Mouse (Mus musculus) intestine, postnatal 0 days (tissue): Measurements from ENCODE around the gene Gpld1. TPM values are rescaled to one million over a fixed set of nuclear protein-coding genes. Genes with fewer than 3 reads are reported as not detected.
"Not testable (repeated sequence)": the region's sequence is repeated elsewhere in the genome, so short reads cannot be mapped to it uniquely, and the experiment has no call there.

ENCODE experiments used
- ATAC-seq: fragments of 200-750 bp; cut with Nextera tagmentation; 2 replicates; pipeline ENCODE4 v1.8.0; 2017; ENCODE audit warnings: mild to moderate bottlenecking, moderate TSS enrichment, moderate library complexity
- H3K27ac ChIP-seq: fragments of 300-500 bp; sonication (generic); 2 replicates; pipeline ENCODE4 v1.5.1; 2014; ENCODE audit warnings: mild to moderate bottlenecking, low read depth, low read length, moderate library complexity
- H3K27me3 ChIP-seq: fragments of 300-500 bp; sonication (generic); replicated peaks from 2 replicates; pipeline ENCODE4 v1.6.1; 2014; ENCODE audit warnings: low read length, mixed read lengths; ENCODE audit not compliant: control insufficient read depth, insufficient read depth
- H3K36me3 ChIP-seq: fragments of 300-500 bp; sonication (generic); 2 replicates; pipeline ENCODE4 v1.6.1; 2014; ENCODE audit warnings: mild to moderate bottlenecking, moderate library complexity; ENCODE audit not compliant: control insufficient read depth, insufficient read depth
- H3K4me1 ChIP-seq: fragments of 300-500 bp; sonication (generic); replicated peaks from 2 replicates; pipeline ENCODE4 v1.6.1; 2014; ENCODE audit warnings: antibody characterized with exemption, low read length, mixed read lengths; ENCODE audit not compliant: control insufficient read depth, insufficient read depth
- H3K4me2 ChIP-seq: fragments of 300-500 bp; sonication (generic); replicated peaks from 2 replicates; pipeline ENCODE4 v1.6.1; 2014; ENCODE audit warnings: low read depth, mild to moderate bottlenecking, moderate library complexity
- H3K4me3 ChIP-seq: fragments of 300-500 bp; sonication (generic); 2 replicates; pipeline ENCODE4 v1.5.1; 2014; ENCODE audit warnings: low read depth, low read length
- H3K9ac ChIP-seq: fragments of 300-500 bp; sonication (generic); 2 replicates; pipeline ENCODE4 v1.6.1; 2014; ENCODE audit warnings: mild to moderate bottlenecking, low read depth, low read length
- H3K9me3 ChIP-seq: fragments of 300-500 bp; sonication (generic); 2 replicates; pipeline ENCODE4 v1.6.1; 2016; ENCODE audit warnings: mixed run types; ENCODE audit not compliant: control insufficient read depth
- CTCF ChIP-seq: sonication (generic); IDR thresholded peaks from 2 replicates; pipeline ENCODE4 v1.5.1; 2016; ENCODE audit warnings: low read depth, mild to moderate bottlenecking, control low read depth, antibody characterized with exemption, moderate library complexity
- WGBS: fragments of 180-500 bp; shearing (Covaris S2); extraction: QIAGEN DNeasy Blood & Tissue Kit; methylation state at CpG from one replicate; pipeline ENCODE4 v1.1.7; 2014; 5-methylcytosine and 5-hydroxymethylcytosine counted together
- polyA plus RNA-seq: library from polyadenylated mRNA; unstranded; fragments of >200 nt; fragmentation: Nextera tagmentation; extraction: Ambion mirVana; gene quantifications from 2 replicates; pipeline ENCODE4 v1.2.1, GENCODE M21; 2015

The Gpld1 gene
- polyA plus RNA-seq, 1 experiment from 2014 or later: 0.65 TPM

GRCm38 (mm10) chr13:24965846-24966201 lies 22.9 kb downstream of the Gpld1 start:
- Histone ChIP-seq H3K27me3 (no peaks in the 10 kb centered on the region), H3K36me3 (no peaks in the 10 kb centered on the region), H3K4me1 (no peaks in the 10 kb centered on the region), H3K4me3 (peak overlapping the region; percentile 35), H3K9me3 (no peaks in the 10 kb centered on the region), H3K27ac (no peak overlapping the region), H3K4me2 (peak overlapping the region; percentile 62), H3K9ac (no peak overlapping the region; the same call in 1 of the 2 replicates)
- ATAC-seq: no peak
- no peak for TF ChIP-seq CTCF
- 23% methylated on average over 5 of the region's 5 CpGs for whole genome bisulfite sequencing

DNA sequence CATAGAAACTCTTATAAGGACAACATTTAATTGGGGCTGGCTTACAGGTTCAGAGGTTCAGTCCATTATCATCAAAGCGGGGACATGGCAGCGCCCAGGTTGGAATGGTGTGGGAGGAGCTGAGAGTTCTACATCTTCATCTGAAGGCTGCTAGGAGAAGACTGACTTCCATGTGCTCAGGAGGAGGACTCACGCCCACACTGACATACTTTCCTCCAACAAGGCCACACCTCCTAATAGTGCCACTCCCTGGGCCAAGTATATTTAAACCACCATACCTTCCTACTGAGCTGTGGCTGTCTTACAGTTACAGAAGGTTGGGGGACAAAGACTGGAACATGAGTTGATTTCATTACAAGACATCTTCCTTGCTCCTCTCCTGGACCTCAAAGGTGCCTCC lies 28.8 kb downstream of the Gpld1 start:
- not testable (repeated sequence) for H3K27ac ChIP-seq, ATAC-seq, H3K4me3 ChIP-seq, H3K27me3 ChIP-seq, H3K9ac ChIP-seq, H3K9me3 ChIP-seq, H3K4me2 ChIP-seq, H3K4me1 ChIP-seq, H3K36me3 ChIP-seq
- 61% methylated on average over 3 of the region's 3 CpGs for WGBS

- Histone ChIP-seq H3K27ac (no peak overlapping the region), H3K4me2 (no peak overlapping the region), H3K9me3 (no peaks in the 10 kb centered on the region), H3K36me3 (no peaks in the 10 kb centered on the region; the same call in 1 of the 2 replicates), H3K9ac (no peak overlapping the region), H3K27me3 (no peaks in the 10 kb centered on the region), H3K4me3 (no peak overlapping the region), H3K4me1 (no peaks in the 10 kb centered on the region; the same call in 1 of the 2 replicates)
- no peak for TF ChIP-seq CTCF
- 80% methylated on average over 4 of the region's 4 CpGs for WGBS
- no peak for ATAC-seq
These were observed 33.4 kb downstream of the Gpld1 start for GRCm38 (mm10) chr13:24976384-24976783.

DNA sequence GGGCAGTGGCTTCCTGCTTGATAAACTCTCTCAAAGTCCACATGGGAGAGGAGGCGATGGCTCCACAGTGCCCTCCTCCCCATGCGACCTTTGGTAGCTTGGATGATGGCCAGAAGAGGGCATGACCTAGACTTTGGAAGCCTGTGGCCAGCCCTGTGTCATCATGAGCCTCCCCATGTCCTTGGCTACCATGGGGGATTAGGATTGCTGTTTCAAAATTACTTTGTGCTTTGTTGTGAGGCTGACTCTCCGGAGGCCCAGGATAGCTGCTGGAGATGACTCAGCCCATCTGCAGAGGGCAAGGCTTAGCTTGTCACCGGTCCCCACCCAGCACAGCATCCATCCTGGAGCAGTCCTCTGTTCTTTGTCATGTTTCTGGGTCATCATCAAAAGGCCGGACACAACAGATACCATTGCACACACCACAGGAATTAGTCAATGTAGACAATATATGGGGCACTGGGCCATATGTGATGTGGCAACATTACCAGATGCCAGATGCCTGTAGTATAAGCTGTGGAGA lies 34.9 kb downstream of the Gpld1 start:
- no peak for TF ChIP-seq CTCF
- Histone ChIP-seq H3K27me3 (no peaks in the 10 kb centered on the region), H3K27ac (no peak overlapping the region), H3K36me3 (no peaks in the 10 kb centered on the region; the same call in 1 of the 2 replicates), H3K9me3 (no peaks in the 10 kb centered on the region), H3K4me3 (no peak overlapping the region), H3K4me2 (no peak overlapping the region), H3K9ac (no peak overlapping the region), H3K4me1 (no peaks in the 10 kb centered on the region; the same call in 1 of the 2 replicates)
- ATAC-seq: peak; percentile 78
- 54% methylated on average over 5 of the region's 5 CpGs for WGBS

DNA sequence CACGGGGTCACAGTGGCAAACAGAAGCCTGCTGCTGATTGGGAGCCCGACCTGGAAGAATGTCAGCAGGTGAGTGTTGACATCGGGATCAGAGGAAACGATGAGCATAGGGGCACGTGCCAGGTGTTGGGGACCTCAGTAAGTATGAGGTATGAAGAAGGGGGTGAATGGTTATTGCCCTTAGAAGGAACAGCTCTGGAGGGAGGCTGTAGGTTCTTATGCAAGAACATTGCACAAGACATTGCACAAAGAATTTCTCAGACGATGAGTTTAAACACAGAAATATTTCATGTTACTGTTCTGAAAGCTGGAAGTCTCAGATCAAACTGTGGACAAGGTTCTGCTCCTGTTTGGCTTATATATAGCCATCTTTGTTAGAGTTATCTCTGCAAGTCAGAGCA lies 38.1 kb downstream of the Gpld1 start:
- no peak overlapping the region for H3K27ac ChIP-seq
- H3K9ac ChIP-seq: no peak overlapping the region
- no peak for TF ChIP-seq CTCF
- WGBS: 66% methylated on average over 6 of the region's 6 CpGs
- H3K4me2 ChIP-seq: no peak overlapping the region
- H3K4me1 ChIP-seq: no peaks in the 10 kb centered on the region; the same call in 1 of the 2 replicates
- ATAC-seq: no peak
- no peaks in the 10 kb centered on the region; the same call in 1 of the 2 replicates for H3K36me3 ChIP-seq
- H3K4me3 ChIP-seq: no peak overlapping the region
- no peaks in the 10 kb centered on the region for H3K9me3 ChIP-seq
- H3K27me3 ChIP-seq: no peaks in the 10 kb centered on the region

DNA sequence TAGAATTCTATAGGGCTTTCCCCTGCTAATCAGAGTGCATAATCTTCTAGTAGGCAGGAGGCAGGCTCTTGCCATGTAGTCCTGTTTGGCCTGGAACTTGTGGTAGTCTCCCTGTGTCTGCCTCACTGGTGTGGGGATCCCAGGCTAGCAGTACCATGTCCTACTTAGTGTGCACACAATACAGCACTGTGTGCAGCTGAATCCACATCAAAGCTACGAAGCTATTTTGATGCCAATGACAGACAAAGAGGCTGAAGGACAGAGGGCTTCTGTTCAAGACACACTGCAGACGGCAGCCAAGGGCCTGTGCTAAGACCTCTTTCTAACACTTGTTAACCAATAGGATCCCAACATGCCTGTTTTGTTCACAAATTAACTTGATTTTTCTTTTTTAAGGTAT lies 42.5 kb downstream of the Gpld1 start:
- H3K4me1 ChIP-seq: no peaks in the 10 kb centered on the region
- H3K4me2 ChIP-seq: no peak overlapping the region
- WGBS: 81% methylated on average over 2 of the region's 2 CpGs
- no peaks in the 10 kb centered on the region for H3K27me3 ChIP-seq
- ATAC-seq: no peak
- no peak for TF ChIP-seq CTCF
- H3K9ac ChIP-seq: no peak overlapping the region
- no peak overlapping the region for H3K4me3 ChIP-seq
- H3K9me3 ChIP-seq: no peaks in the 10 kb centered on the region
- no peak overlapping the region for H3K27ac ChIP-seq
- H3K36me3 ChIP-seq: peaks cover 7% of the 10 kb centered on the region; the same call in 1 of the 2 replicates

DNA sequence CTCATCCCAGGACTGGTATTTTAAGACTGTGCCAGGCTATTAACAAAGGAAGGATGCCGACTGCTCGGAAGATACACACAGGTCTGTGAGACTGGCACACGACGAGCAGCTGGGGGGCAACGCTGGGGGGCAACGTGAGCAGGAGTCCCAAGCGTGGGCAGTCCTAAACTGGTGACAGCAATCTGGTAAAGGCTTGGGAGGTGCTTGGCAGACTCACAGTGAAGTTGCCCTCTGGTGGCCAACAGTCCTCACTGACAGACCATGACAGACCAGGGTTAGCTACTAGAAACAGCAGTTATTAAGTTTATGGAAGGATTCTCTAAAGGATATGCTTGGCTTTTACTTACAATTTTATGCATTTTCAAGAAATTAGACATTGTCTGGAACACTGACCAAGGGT lies 45.4 kb downstream of the Gpld1 start:
- Histone ChIP-seq H3K4me1 (no peaks in the 10 kb centered on the region), H3K9ac (no peak overlapping the region), H3K27ac (no peak overlapping the region), H3K36me3 (peaks cover 20% of the 10 kb centered on the region), H3K4me3 (no peak overlapping the region), H3K27me3 (no peaks in the 10 kb centered on the region), H3K4me2 (no peak overlapping the region), H3K9me3 (no peaks in the 10 kb centered on the region)
- peak; percentile 84 for TF ChIP-seq CTCF
- ATAC-seq: 0 out of 2 replicates have a peak, but pooled peaks have one; percentile 43
- WGBS: 42% methylated on average over 7 of the region's 7 CpGs
